Comparison of ENCODE assay signal across 8 mouse cellular contexts in the genomic region with DNA sequence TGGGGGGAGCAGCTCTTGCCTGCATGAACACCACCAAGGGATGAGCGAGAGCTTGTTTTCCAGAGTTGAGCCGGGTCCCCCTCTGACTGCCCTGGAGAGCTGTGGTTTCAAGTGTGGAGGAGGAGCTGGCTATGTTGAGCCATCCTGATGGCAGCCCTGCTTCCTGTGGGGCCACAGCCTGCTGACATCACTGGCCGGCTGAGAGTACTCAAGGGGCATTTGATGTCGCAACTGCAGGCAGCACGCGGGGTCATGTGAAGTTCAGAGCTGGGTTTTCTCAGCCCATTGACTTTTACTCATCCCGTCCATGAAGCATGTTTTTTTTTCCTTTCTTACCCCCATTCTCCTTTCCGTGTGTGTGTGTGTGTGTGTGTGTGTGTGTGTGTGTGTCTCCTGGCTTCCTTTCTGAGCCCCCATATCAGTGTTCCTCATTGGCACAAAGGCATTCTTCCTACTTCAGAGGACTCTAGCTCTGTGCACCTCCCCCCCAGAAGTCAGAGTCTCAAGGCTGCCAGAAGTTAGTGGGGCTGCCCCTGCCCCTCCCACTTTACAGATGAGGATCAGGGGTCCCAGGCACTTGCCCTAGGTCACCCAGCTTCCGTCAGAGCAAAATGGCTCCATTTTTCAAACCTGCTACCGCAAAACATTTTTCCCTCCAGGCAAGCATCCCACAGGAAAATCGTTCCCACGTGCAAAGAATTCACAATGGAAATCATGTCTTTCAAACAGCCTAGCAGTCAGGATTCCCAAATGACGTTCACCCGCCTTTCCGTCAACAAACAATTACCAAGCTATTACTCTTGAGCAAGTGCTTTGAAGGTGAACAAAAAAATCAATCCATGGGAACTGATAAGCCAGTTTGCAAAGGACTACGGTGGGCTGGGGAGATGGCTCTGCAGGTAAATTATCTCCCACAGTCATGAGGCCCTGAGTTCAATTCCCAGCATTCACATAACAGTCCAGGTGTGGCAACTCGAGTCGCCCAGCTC. TPM values are rescaled to one million over a fixed set of nuclear protein-coding genes. Genes with fewer than 3 reads are reported as not detected.
A peak's percentile ranks its signal among the peaks of the same experiment; 100 is the strongest.
DNase-seq lines count a peak whose midpoint lies in the region; ATAC-seq lines count a peak whose summit lies in the region.

No protein-coding gene starts in this region.

- ATAC-seq in heart, embryonic 16.5 days (replicated peaks; ENCODE audit: extremely low read depth, insufficient read depth, low FRiP score), result peak; percentile 43

- DNase-seq in layer of hippocampus, adult 9-11 months, result peak; percentile 86
- no peak for DNase-seq in layer of hippocampus, postnatal 10 days (ENCODE audit: low spot score in 2 of 2)
- peak; percentile 81 for DNase-seq in embryo, embryonic 10.5 days (ENCODE audit: low spot score)
- DNase-seq in kidney, postnatal 4 days, result peak; percentile 80 to 86
- peak; percentile 79 for DNase-seq in mesoderm, embryonic 11.5 days (ENCODE audit: low read depth, low spot score)
- DNase-seq in left cerebral cortex, postnatal 25 days (ENCODE audit: low spot score in 2 of 2), result no peak
- no peak for DNase-seq in right cerebral cortex, adult 2 months (ENCODE audit: low spot score in 2 of 2)

- peaks cover 78% of the 10 kb centered on the region for H3K4me1 ChIP-seq in heart, embryonic 16.5 days (ENCODE audit: control insufficient read depth, insufficient read depth, low read length)

- no peaks in the 10 kb centered on the region for H3K36me3 ChIP-seq in heart, embryonic 16.5 days (ENCODE audit: control insufficient read depth, insufficient read depth)

- H3K4me3 ChIP-seq in heart, embryonic 16.5 days (ENCODE audit: low read length), result no peak overlapping the region

- H3K4me2 ChIP-seq in heart, embryonic 16.5 days (ENCODE audit: low read depth, low read length), result peak overlapping the region; percentile 35; the same call in 1 of the 2 replicates

- intact Hi-C loops in left cerebral cortex, postnatal 25 days (cut with DNase I), result no loop called here

- H3K27me3 ChIP-seq in heart, embryonic 16.5 days (ENCODE audit: control insufficient read depth, insufficient read depth, low read length), result no peaks in the 10 kb centered on the region

- 24% methylated on average over 18 of the region's 18 CpGs for WGBS in heart, embryonic 16.5 days

- H3K9ac ChIP-seq in heart, embryonic 16.5 days (ENCODE audit: low read length), result no peak overlapping the region

- H3K27ac ChIP-seq in heart, embryonic 16.5 days (ENCODE audit: low read length), result peak overlapping the region; percentile 63

- no peaks in the 10 kb centered on the region for H3K9me3 ChIP-seq in heart, embryonic 16.5 days (replicated peaks; ENCODE audit: control insufficient read depth, low read length)

RNA-seq across cellular contexts. Expression of a gene that starts 41.4 kb away (rescaled TPM):
- 10 to 100 TPM; 12.2 to 14.2 TPM for total RNA-seq in layer of hippocampus, postnatal 10 days (2021)
- polyA plus RNA-seq in heart, embryonic 16.5 days (2015; fragmentation: Nextera tagmentation; extraction: Ambion mirVana), result 12.5 and 13.7 TPM in 2 replicates
- 10 to 100 TPM; 55.3 to 67.5 TPM for total RNA-seq in left cerebral cortex, postnatal 25 days (2021)

Comparison
In these comparisons a context has a peak if more than half of its experiments do, and no peak if none do; other contexts are left out.
1. DNase-seq: peak in layer of hippocampus, adult 9-11 months (single experiment), embryo, embryonic 10.5 days (single experiment), kidney, postnatal 4 days (2 of 2) and mesoderm, embryonic 11.5 days (single experiment); none in layer of hippocampus, postnatal 10 days (0 of 2), left cerebral cortex, postnatal 25 days (0 of 2) and right cerebral cortex, adult 2 months (0 of 2).